Mouse (Mus musculus): ENCODE measurements at regions not wholly inside any gene's neighbourhood (a gene's known extent, or its start where the extent isn't known, plus 50 kb on each side); places are given as distances from the start of the nearest gene placed in this dataset.
"Not testable (repeated sequence)": the region's sequence is repeated elsewhere in the genome, so short reads cannot be mapped to it uniquely, and the experiment has no call there.

DNA sequence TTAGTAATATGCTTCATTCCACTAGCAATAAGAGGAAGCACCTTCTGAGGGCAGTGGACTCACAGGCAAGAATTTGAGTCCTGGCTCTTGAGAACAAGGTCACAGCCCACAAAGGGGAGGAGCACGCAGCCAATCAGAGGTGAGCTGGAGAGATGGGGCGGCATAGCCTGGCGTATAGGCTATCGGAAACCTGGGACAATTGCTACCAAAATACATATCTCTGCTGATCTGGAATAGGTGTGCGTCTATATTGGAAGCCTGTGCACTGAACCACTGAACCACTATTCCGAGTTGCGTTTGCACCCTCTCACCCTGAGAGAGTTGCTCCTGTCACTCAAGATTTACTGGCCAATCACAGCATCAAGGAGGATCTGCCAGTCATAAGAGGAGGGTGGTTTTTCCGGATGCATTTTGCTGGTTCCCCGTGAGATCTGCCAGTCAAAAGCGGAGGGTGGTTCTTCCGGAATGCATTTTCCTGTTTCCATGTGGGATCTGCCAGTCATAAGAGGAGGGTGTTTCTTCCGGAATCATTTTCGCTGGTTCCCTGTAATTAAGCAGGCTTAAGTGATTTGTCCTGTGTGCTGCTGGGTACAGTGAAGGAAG lies 80.1 kb upstream of the Riok2 start:
- H3K27me3 ChIP-seq (ENCODE audit: insufficient read depth, low read length); H3K36me3 ChIP-seq (ENCODE audit: insufficient read depth, low read length); H3K9me3 ChIP-seq (replicated peaks; ENCODE audit: low read length); H3K4me1 ChIP-seq (replicated peaks; ENCODE audit: insufficient read depth, low read length): not testable (repeated sequence)
- peak; percentile 93 for DNase-seq (ENCODE audit: low spot score)
- peak; percentile 97 for ATAC-seq (replicated peaks; ENCODE audit: low FRiP score, low read depth)
- Histone ChIP-seq H3K4me2 (ENCODE audit: low read length) (peak overlapping the region; percentile 44), H3K9ac (ENCODE audit: low read depth, low read length) (peak overlapping the region; percentile 42; the same call in 1 of the 2 replicates), H3K4me3 (replicated peaks; ENCODE audit: low read depth, low read length) (peak overlapping the region; percentile 41), H3K27ac (peak overlapping the region; percentile 64)
- 0% methylated on average over 13 of the region's 13 CpGs for WGBS

DNA sequence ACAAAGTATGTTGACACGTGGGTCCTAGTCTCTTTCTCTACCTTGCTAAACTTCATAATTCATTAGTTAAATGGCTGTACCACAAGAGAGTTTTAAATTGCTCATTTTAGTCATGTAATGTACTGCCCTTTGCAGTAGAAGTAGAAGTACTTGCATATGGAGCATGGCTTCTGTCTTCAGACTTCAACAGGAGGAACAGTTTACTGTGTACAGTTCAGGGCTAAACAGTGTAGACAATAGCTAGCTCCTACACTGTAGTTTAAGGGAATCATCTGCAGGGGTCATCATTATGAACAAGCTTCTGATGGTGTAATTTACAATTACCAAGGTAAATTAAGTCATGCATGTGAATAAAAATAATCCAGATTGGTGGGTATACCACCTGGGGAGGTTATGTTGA lies 79.1 kb upstream of the Riok2 start:
- H3K27me3 ChIP-seq (ENCODE audit: insufficient read depth, low read length); ATAC-seq (replicated peaks; ENCODE audit: low FRiP score, low read depth); H3K36me3 ChIP-seq (ENCODE audit: insufficient read depth, low read length); H3K9ac ChIP-seq (ENCODE audit: low read depth, low read length); DNase-seq (ENCODE audit: low spot score); H3K9me3 ChIP-seq (replicated peaks; ENCODE audit: low read length); H3K4me1 ChIP-seq (replicated peaks; ENCODE audit: insufficient read depth, low read length); H3K27ac ChIP-seq: not testable (repeated sequence)
- Histone ChIP-seq H3K4me2 (ENCODE audit: low read length) (peak overlapping the region; percentile 44), H3K4me3 (replicated peaks; ENCODE audit: low read depth, low read length) (peak overlapping the region; percentile 41)
- WGBS, result 0% methylated on average over 1 of the region's 1 CpGs

DNA sequence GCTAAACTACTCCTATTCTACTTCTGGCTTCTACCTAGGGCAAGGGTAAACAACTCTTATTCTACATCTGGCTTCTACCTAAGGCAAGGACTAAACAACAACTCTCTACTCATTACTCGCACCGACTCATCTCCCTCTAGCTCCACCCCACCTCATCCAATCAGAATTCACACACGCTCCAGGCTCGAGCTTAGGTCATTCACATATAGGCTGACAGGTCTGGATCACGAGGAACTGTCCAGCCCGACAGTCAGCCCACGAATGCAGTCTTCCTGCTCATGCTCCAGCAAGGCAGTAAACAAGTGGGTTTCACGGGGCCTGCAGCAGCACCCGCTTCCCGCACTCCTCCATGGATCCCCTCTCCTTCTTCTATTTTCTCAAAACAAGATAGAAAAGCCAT lies 70.6 kb upstream of the Riok2 start:
- not testable (repeated sequence) for ATAC-seq (replicated peaks; ENCODE audit: low FRiP score, low read depth); H3K9me3 ChIP-seq (replicated peaks; ENCODE audit: low read length)
- WGBS, result 96% methylated on average over 10 of the region's 10 CpGs

More for the DNA sequence above, 70.6 kb upstream of the Riok2 start:
- H3K27ac ChIP-seq; H3K9ac ChIP-seq (ENCODE audit: low read depth, low read length); H3K4me1 ChIP-seq (replicated peaks; ENCODE audit: insufficient read depth, low read length); H3K4me2 ChIP-seq (ENCODE audit: low read length); H3K36me3 ChIP-seq (ENCODE audit: insufficient read depth, low read length); DNase-seq (ENCODE audit: low spot score); H3K4me3 ChIP-seq (replicated peaks; ENCODE audit: low read depth, low read length); H3K27me3 ChIP-seq (ENCODE audit: insufficient read depth, low read length): not testable (repeated sequence)
